Mouse (Mus musculus): ENCODE data around the gene Wfdc13.

DNA sequence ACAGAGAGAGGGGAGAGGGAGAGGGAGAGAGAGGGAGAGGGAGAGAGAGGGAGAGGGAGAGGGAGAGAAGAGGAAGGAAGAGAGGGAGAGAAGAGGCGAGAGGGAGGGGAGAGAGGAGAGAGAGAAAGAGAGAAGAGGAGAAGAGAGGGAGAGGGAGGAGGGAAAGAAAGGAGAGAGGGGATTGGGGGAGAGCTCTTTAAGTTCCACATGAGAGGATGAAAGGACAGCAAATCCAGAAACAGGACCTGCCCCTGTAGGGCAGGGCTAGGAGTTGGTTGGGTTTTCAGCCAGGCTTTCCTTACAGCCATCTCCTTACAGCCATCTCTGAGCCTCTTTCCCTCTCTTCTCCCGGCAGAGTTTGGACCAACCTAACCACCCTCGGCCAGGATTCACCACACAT, at the start of gene Wfdc13:
- TF ChIP-seq POLR2A (IDR thresholded peaks at IDR 0.05; ENCODE audit: insufficient read depth, low read depth, low read length): no peak
- TF ChIP-seq CTCF (IDR thresholded peaks at IDR 0.05; ENCODE audit: insufficient read depth, low read depth, low read length): no peak
